Mouse (Mus musculus) liver, embryonic 16.5 days (tissue): ENCODE data around the gene Lmo4. TPM values are rescaled to one million over a fixed set of nuclear protein-coding genes. Genes with fewer than 3 reads are reported as not detected.

ENCODE experiments used
- ATAC-seq: fragments of 200-750 bp; cut with Nextera tagmentation; 2 replicates; pipeline ENCODE4 v1.8.0; 2017; ENCODE audit warnings: low read depth, mild to moderate bottlenecking, moderate number of reproducible peaks, moderate library complexity
- H3K27ac ChIP-seq: fragments of 300-500 bp; sonication (generic); 2 replicates; pipeline ENCODE4 v1.5.1; 2014; ENCODE audit warnings: mild to moderate bottlenecking, low read length
- H3K27me3 ChIP-seq: fragments of 300-500 bp; sonication (generic); 2 replicates; pipeline ENCODE4 v1.6.1; 2014; ENCODE audit warnings: low read depth, low read length, mixed read lengths; ENCODE audit not compliant: control insufficient read depth, insufficient read depth
- H3K36me3 ChIP-seq: fragments of 300-500 bp; sonication (generic); 2 replicates; pipeline ENCODE4 v1.6.1; 2014; ENCODE audit warnings: mild to moderate bottlenecking; ENCODE audit not compliant: control insufficient read depth, insufficient read depth
- H3K4me1 ChIP-seq: fragments of 300-500 bp; sonication (generic); 2 replicates; pipeline ENCODE4 v1.6.1; 2014; ENCODE audit warnings: low read depth, low read length, mixed read lengths; ENCODE audit not compliant: control insufficient read depth
- H3K4me2 ChIP-seq: fragments of 300-500 bp; sonication (generic); 2 replicates; pipeline ENCODE4 v1.6.1; 2014; ENCODE audit warnings: low read depth, low read length, mixed read lengths
- H3K4me3 ChIP-seq: fragments of 300-500 bp; sonication (generic); 2 replicates; pipeline ENCODE4 v1.5.1; 2014; ENCODE audit warnings: low read depth, mild to moderate bottlenecking, low read length
- H3K9ac ChIP-seq: fragments of 300-500 bp; sonication (generic); 2 replicates; pipeline ENCODE4 v1.6.1; 2014; ENCODE audit warnings: low read depth, low read length
- H3K9me3 ChIP-seq: fragments of 300-500 bp; sonication (generic); replicated peaks from 2 replicates; pipeline ENCODE4 v1.6.1; 2016; ENCODE audit warnings: low read length; ENCODE audit not compliant: control insufficient read depth
- WGBS: fragments of 180-500 bp; shearing (Covaris S2); extraction: QIAGEN DNeasy Blood & Tissue Kit; methylation state at CpG from one replicate; pipeline ENCODE4 v1.1.7; 2014; ENCODE audit not compliant: insufficient replicate concordance; 5-methylcytosine and 5-hydroxymethylcytosine counted together
- polyA plus RNA-seq: library from polyadenylated mRNA; unstranded; fragments of >200 nt; fragmentation: Nextera tagmentation; extraction: Ambion mirVana; gene quantifications from 2 replicates; pipeline ENCODE4 v1.2.1, GENCODE M21; 2015

Lmo4 gene
- polyA plus RNA-seq, 1 experiment from 2014 or later, result 13.8 TPM

GRCm38 (mm10) chr3:144231931-144232330 lies 26.9 kb upstream of the Lmo4 start:
- no peak for ATAC-seq
- 49% methylated on average over 6 of the region's 6 CpGs for WGBS

GRCm38 (mm10) chr3:144231419-144231818 lies 26.4 kb upstream of the Lmo4 start:
- Histone ChIP-seq H3K4me2 (no peak overlapping the region), H3K27me3 (no peaks in the 10 kb centered on the region), H3K9ac (no peak overlapping the region), H3K9me3 (no peaks in the 10 kb centered on the region), H3K4me3 (no peak overlapping the region), H3K27ac (no peak overlapping the region), H3K4me1 (no peaks in the 10 kb centered on the region), H3K36me3 (no peaks in the 10 kb centered on the region)
- 65% methylated on average over 7 of the region's 7 CpGs for WGBS
- ATAC-seq, result no peak

More at GRCm38 (mm10) chr3:144231931-144232330, 26.9 kb upstream of the Lmo4 start:
- Histone ChIP-seq H3K4me3 (no peak overlapping the region), H3K27ac (no peak overlapping the region), H3K9ac (no peak overlapping the region), H3K36me3 (no peaks in the 10 kb centered on the region), H3K9me3 (no peaks in the 10 kb centered on the region), H3K27me3 (no peaks in the 10 kb centered on the region), H3K4me2 (no peak overlapping the region), H3K4me1 (no peaks in the 10 kb centered on the region)

DNA sequence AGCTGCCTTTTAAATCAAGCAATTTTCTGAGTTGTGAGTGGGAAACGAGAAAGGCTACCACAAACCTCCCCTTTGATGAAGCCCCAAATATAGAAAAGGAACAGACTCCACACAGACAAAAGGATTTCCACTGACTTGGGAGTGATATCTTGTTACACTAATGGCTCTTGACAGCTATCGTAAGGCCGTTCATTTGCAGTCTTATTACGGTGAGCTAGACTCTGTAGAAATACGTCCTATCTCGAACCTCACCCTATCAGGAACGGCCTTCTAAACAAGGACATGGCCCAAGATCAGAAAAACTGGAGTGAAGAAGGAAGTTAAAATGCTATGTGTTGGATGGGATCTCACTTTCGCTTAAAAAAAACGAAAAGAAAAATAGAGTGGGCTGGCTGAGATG lies 25.0 kb upstream of the Lmo4 start:
- 62% methylated on average over 9 of the region's 9 CpGs for WGBS
- no peaks in the 10 kb centered on the region for H3K9me3 ChIP-seq
- H3K4me3 ChIP-seq, result no peak overlapping the region
- no peak overlapping the region for H3K9ac ChIP-seq
- no peaks in the 10 kb centered on the region for H3K27me3 ChIP-seq
- H3K27ac ChIP-seq, result no peak overlapping the region
- ATAC-seq, result no peak
- no peaks in the 10 kb centered on the region for H3K4me1 ChIP-seq
- no peaks in the 10 kb centered on the region for H3K36me3 ChIP-seq
- H3K4me2 ChIP-seq, result no peak overlapping the region

GRCm38 (mm10) chr3:144229312-144229711 lies 24.3 kb upstream of the Lmo4 start:
- H3K9me3 ChIP-seq, result no peaks in the 10 kb centered on the region
- no peak overlapping the region for H3K4me2 ChIP-seq
- H3K9ac ChIP-seq, result no peak overlapping the region
- no peaks in the 10 kb centered on the region for H3K36me3 ChIP-seq
- no peak for ATAC-seq
- H3K27ac ChIP-seq, result no peak overlapping the region
- H3K4me1 ChIP-seq, result no peaks in the 10 kb centered on the region
- H3K4me3 ChIP-seq, result no peak overlapping the region
- no peaks in the 10 kb centered on the region for H3K27me3 ChIP-seq
- WGBS, result 56% methylated on average over 7 of the region's 7 CpGs

DNA sequence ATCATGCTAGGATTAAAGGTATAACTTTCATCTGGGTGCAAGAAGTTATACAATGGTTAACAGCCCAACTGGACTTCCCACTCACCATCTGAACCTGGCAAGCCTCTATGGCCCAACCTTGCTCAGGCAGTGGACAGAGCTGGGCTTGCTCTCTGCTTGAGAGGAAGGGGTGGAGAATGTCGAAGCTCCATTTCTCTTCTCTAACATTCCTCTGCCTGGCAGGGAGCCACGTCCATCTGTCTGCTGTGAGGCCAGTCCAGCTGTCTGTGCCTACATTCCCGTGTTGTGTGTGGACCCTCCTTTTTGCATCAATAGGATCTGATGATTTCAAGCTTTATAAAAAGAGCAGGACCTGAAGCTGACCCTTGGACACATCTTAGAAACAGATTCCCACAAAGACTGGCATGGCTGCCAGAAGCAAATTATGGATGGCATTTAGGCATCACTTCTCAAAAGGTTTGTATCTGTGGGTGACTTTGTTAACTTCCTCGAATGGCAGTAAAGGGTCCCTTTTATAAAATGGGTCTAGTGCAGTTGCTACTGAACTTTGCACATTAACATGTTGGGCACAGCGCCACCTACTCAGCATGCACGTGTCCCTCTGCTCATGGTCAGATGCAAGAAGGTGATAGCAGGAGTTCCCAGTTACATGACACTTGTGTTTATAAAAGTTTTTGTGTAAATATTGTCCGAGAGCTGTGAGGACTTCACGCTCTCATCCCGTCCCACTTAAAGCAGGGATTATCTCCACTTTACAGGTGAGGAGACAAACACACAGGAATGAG lies 20.6 kb upstream of the Lmo4 start:
- Histone ChIP-seq H3K4me3 (no peak overlapping the region), H3K4me1 (no peaks in the 10 kb centered on the region), H3K9me3 (no peaks in the 10 kb centered on the region), H3K4me2 (no peak overlapping the region), H3K36me3 (no peaks in the 10 kb centered on the region), H3K27me3 (no peaks in the 10 kb centered on the region), H3K27ac (no peak overlapping the region), H3K9ac (no peak overlapping the region)
- WGBS, result 44% methylated on average over 9 of the region's 9 CpGs
- no peak for ATAC-seq

GRCm38 (mm10) chr3:144224594-144224993 lies 19.6 kb upstream of the Lmo4 start:
- 65% methylated on average over 7 of the region's 7 CpGs for WGBS

GRCm38 (mm10) chr3:144223377-144224105 lies 18.5 kb upstream of the Lmo4 start:
- H3K9ac ChIP-seq, result no peak overlapping the region
- no peaks in the 10 kb centered on the region for H3K4me1 ChIP-seq
- no peaks in the 10 kb centered on the region for H3K9me3 ChIP-seq
- 79% methylated on average over 20 of the region's 20 CpGs for WGBS
- H3K27ac ChIP-seq, result no peak overlapping the region
- no peaks in the 10 kb centered on the region for H3K27me3 ChIP-seq
- H3K4me2 ChIP-seq, result no peak overlapping the region
- no peak for ATAC-seq
- no peaks in the 10 kb centered on the region for H3K36me3 ChIP-seq
- H3K4me3 ChIP-seq, result no peak overlapping the region

More at GRCm38 (mm10) chr3:144224594-144224993, 19.6 kb upstream of the Lmo4 start:
- Histone ChIP-seq H3K27me3 (no peaks in the 10 kb centered on the region), H3K36me3 (no peaks in the 10 kb centered on the region), H3K4me2 (no peak overlapping the region), H3K4me1 (no peaks in the 10 kb centered on the region), H3K27ac (no peak overlapping the region), H3K9me3 (no peaks in the 10 kb centered on the region), H3K4me3 (no peak overlapping the region), H3K9ac (no peak overlapping the region)
- ATAC-seq, result no peak

GRCm38 (mm10) chr3:144222381-144222780 lies 17.4 kb upstream of the Lmo4 start:
- no peak for ATAC-seq
- WGBS, result 63% methylated on average over 9 of the region's 9 CpGs

DNA sequence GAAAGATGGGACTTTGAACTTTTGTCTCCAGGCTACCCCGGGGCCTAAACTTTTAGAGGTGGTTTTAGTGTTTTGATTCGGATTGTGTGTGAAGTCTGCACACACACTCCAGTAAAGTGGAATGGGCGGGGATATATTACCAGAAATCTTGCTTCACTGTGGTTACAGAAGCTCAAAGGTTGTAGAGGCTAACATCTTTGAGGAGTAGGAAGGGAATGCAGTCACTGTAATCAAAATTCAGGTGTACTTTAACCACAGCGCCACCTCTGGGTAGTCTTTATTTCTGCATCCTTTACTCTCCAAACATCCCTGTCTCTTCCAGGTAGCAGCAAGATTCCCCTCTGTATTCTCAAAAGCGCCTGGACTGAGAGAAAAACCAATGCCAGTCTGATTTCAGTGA lies 2.5 kb upstream of the Lmo4 start:
- Histone ChIP-seq H3K36me3 (no peaks in the 10 kb centered on the region), H3K9me3 (no peaks in the 10 kb centered on the region), H3K27ac (no peak overlapping the region), H3K4me3 (no peak overlapping the region), H3K27me3 (peaks cover 2% of the 10 kb centered on the region), H3K4me2 (no peak overlapping the region), H3K4me1 (peaks cover 7% of the 10 kb centered on the region), H3K9ac (no peak overlapping the region)
- no peak for ATAC-seq
- 39% methylated on average over 5 of the region's 5 CpGs for WGBS

More at GRCm38 (mm10) chr3:144222381-144222780, 17.4 kb upstream of the Lmo4 start:
- no peak overlapping the region for H3K4me2 ChIP-seq
- H3K27me3 ChIP-seq, result no peaks in the 10 kb centered on the region
- no peak overlapping the region for H3K9ac ChIP-seq
- no peaks in the 10 kb centered on the region for H3K9me3 ChIP-seq
- H3K4me1 ChIP-seq, result no peaks in the 10 kb centered on the region
- H3K27ac ChIP-seq, result no peak overlapping the region
- no peak overlapping the region for H3K4me3 ChIP-seq
- H3K36me3 ChIP-seq, result no peaks in the 10 kb centered on the region
